Mouse (Mus musculus) megakaryocyte progenitor cell, adult 5-6 weeks (primary cell): ENCODE measurements around the gene Agmat. TPM values are rescaled to one million over a fixed set of nuclear protein-coding genes. Genes with fewer than 3 reads are reported as not detected.
A peak's percentile ranks its signal among the peaks of the same experiment; 100 is the strongest.

Experiments used
- ATAC-seq: replicated peaks from 2 replicates; pipeline ENCODE4 v1.8.0; 2016; ENCODE audit warnings: mild to moderate bottlenecking, moderate TSS enrichment, inconsistent platforms; ENCODE audit not compliant: poor library complexity
- total RNA-seq, 2 experiments: library from RNA; stranded (forward) in 1 of 2; stranded (reverse) in 1 of 2; fragments of 157-497, 149-512 nt in 1 of 2; fragments of 200-1000 nt in 1 of 2; gene quantifications; 2 replicates each; pipeline versions ENCODE4 v1.2.3 to v1.2.4; 2015 to 2017

Agmat gene
- total RNA-seq (2015) = not detected in 2 replicates
- not detected in 2 replicates for total RNA-seq (2017)

- ATAC-seq = no peak
Measured at GRCm38 (mm10) chr4:141746578-141747346, at the start of gene Agmat. Gene Agmat (plus strand): TSS chr4:141746672.

DNA sequence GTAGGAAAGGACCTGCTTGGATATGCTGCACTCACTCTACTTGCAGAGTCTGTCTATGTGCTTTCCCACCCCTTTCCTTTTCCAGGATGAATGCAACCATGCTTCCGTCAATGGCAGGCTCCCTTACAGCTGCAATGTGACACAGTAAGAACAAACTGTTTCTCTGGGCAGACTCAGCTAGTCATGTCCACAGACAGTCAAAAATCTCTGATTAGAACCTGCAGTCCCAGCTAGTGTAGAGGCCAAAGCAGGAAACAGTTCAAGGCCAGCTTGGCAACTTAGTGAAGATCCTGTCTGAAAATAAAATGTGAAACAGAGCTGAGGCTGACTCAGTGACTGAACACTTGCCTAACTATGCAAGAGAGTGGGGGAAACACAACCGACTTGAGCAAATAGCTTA lies 41.8 kb upstream of the Agmat start:
- no peak for ATAC-seq

DNA sequence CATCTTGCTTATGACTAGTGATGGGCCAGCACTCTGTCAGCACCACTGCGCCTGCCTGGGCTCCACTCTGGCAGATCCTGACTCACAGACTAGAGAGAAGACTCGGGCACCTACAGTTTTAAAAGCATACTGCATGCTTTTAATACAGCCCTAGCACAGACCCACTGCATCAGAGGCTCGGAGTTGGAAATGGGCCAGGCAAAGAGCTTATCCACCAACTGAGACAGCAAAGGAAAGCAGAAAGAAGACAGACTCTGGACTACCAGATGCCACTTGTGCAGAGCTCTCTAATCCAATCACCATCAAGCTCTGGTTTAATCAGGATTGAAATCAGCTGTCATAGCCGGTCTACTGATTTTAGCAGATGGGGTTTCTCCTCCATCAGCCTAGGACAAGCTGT lies 41.1 kb upstream of the Agmat start:
- ATAC-seq = no peak

DNA sequence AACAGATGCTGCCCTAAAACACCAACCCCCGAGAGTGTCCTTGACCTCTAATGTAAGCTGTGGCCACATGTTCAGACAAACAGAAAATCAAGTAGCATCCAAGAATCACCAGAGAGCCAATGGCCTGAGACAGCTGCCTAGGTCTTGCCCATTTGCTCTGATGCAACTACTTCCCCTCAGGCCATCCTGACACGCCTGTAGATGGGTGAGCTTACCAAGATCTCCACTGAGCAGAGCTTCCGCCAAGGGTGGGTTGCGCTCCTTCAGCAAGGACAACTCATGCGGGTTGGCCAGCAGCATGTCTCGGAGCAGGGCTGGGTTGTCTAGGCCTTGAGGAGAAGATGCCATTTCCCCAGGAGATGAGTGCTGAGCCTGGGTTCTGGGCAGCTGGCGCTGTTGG lies 38.5 kb upstream of the Agmat start:
- ATAC-seq = 0 out of 2 replicates have a peak, but pooled peaks have one; percentile 17

- ATAC-seq = no peak
Measured at GRCm38 (mm10) chr4:141708971-141709370, 37.5 kb upstream of the Agmat start.

DNA sequence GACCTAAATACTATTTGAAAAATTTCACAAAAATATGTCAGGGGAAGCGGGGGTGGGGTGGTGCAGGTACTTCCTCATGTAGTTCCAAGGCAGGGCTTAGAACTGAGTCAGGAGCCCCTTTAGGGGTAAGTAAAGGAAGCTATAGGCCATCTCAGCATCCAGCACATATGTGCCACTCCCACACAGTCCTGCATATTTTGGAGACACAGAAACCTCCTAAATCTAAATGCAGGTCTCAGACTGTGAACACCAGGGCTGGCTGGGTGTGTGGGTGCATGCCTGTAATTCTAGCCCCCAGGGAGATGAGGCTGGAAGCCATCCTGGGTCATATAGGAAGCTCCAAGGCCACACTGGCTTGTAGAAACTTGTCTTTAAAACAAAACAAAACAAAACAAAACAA lies 35.2 kb upstream of the Agmat start:
- no peak for ATAC-seq

DNA sequence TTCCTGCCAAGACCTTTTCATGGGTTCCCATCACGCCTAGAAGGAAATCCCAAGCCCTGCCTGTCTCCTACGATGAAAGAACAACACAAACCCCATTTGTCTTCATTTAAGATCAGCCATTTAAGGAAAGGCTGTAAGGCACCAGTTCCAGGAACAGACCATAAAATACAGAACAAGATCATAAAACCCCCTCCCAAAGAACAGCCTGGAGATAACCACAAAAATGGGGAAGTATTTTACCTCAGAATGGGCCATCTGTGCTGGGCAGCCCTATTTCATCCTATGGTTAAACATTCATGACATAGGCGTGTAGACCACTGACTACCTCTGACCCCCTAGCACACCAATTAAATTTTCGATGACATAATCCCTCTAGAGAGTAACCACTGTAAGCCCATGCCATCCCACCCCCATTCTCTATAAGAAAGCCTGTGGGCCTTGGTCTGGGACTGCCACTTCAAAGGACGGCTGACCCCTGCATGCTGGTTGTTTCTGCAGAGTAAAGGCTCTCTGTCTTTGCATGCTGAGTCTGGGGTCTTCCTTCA lies 32.8 kb upstream of the Agmat start:
- peak; percentile 78 for ATAC-seq

DNA sequence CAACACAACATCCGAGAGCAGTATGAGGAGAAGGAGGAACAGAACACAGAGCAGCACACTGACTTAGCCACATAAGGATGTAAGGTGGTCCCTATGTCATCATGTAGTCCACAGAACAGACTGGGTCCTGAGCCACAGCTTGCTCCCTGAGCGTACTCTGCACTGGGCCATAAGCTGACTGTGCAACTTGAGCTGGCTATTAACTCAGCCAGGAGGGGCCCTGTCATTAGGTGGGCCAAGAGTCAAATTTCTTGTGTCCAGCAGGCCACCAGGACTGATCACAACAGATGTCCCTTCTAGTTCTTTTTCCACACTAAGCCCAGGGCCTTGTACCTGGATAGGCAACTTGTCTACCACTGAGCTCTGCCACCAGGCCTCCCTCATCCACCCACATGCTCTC lies 31.4 kb upstream of the Agmat start:
- no peak for ATAC-seq

DNA sequence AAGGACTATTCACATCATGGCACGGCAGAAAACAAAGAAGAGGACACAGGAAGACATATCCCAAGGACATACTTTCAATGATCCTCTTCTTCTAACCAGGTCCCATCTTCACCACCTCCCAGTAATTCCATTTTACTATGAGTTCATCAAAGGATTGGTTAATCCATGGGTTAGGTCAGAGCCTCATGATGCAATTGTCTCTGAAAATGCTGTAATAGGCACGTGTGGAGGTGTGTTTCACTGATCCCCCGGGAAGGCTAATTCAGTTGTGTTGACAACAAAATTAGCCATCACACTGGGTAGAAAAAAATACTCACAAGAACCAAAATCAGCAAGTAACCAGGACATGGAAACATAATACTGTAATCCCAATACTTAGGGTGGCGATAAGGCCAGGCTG lies 28.8 kb upstream of the Agmat start:
- ATAC-seq = peak; percentile 24; the same call in 1 of the 2 replicates

DNA sequence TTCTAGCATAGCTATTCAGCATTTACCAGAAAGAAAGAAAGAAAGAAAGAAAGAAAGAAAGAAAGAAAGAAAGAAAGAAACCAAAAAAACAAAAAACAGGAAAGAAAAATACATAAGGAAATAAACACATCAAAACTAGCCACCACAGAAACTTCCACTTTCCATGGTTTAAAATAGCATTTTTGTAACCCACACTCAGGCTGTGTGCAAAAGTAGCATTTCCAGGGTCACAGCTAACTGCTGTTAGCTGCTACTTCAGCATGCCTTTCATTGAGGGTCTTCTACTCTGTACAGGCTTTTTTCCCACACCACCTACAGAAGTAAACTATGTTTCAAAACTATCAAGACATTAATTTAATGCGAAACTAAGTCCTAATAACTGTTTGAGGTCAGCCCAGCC lies 27.2 kb upstream of the Agmat start:
- ATAC-seq = no peak

DNA sequence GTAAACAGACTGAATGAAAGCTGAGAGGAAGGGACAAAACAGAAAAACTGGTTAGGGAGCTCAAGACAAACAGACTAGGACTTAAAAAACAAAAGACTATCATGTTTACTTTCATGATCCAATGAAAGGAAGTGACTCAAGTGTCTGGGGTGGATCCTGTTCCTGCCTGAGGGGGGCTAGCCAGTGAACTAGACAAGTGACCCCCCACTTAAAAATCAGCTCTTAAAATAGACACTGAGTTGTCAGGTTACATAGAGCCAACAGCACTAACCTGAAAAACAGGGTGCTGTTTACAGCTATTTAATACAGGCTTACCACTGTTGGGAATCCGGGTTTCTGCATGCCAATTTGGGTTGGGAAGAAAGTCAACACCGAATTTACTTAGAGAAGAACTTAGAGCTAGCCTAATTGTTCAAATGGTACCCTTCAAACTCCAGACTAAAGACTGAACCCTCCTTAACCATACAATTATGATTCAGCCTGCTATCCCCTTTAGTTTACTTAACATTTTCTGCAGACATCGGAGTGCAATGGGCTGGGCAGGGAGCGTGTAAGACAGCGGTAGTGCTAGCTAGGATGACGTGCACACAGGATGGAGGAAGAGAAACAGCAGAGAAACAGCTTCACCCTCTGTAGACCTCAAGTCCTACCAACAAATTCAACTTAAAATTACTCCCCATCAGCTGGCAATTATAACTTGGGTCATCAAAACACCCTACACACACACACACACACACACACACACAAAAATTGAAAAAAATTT lies 25.5 kb upstream of the Agmat start:
- no peak for ATAC-seq

DNA sequence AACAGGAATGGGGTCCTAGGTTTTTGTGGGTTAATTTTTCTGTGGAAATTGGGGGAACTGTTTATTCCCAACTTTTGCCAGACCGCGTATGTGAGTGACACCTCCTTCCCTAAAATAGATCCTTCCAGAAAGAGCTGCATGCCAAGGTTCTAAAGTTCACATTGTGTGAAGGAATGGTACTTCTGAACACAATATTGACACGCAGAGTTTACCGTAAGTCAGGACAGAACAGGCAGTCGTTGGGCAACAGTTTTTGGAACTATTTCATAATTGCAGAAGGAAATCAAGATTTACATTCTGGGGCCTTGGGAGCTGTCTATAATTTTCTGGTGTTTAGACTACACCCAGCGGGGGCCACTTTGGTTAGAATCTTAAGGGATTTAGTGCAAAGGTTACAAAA lies 24.5 kb upstream of the Agmat start:
- ATAC-seq = no peak

GRCm38 (mm10) chr4:141722731-141723672 lies 23.5 kb upstream of the Agmat start, which contains the start of gene Ddi2:
Gene Ddi2 (minus strand): TSS chr4:141723419.
- peak; percentile 83 for ATAC-seq

- ATAC-seq = no peak
Measured at GRCm38 (mm10) chr4:141723673-141724068, 22.8 kb upstream of the Agmat start.

DNA sequence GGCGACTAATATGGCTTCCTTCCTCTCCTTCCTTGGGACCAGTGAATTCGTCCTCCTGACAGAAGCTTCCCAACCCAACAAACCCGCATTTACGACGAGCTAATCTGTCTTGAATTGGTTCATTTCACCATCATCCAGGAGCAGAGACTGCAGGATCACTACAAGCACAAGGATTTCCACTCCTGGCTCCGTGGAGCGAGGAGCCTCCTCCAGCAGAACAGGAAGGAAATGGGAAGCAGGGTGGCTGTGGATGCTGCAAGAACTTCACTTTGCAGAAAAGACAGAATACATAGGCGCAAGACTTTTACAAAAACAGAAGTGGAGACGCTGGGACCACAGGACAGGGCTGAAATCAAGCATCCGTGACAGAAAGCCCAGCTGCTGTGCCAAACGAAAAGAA lies 21.9 kb upstream of the Agmat start:
- ATAC-seq = no peak

GRCm38 (mm10) chr4:141725277-141725676 lies 21.2 kb upstream of the Agmat start:
- ATAC-seq = no peak

GRCm38 (mm10) chr4:141725738-141726137 lies 20.7 kb upstream of the Agmat start:
- no peak for ATAC-seq

- no peak for ATAC-seq
Measured at GRCm38 (mm10) chr4:141729266-141729665, 17.2 kb upstream of the Agmat start.

- no peak for ATAC-seq
Measured at GRCm38 (mm10) chr4:141730401-141730800, 16.1 kb upstream of the Agmat start.

- no peak for ATAC-seq
Measured at GRCm38 (mm10) chr4:141731766-141732165, 14.7 kb upstream of the Agmat start.
